Mouse (Mus musculus) lung, postnatal 25 days (tissue): Measurements from ENCODE around the gene Dcaf5.

Source experiments
- DNase-seq: peaks from one replicate; pipeline ENCODE4 v3.0.0; 2022; ENCODE audit warnings: low spot score

Dcaf5 gene

GRCm38 (mm10) chr12:80340936-80341335 lies 95.5 kb downstream of the Dcaf5 start:
- no peak for DNase-seq

DNA sequence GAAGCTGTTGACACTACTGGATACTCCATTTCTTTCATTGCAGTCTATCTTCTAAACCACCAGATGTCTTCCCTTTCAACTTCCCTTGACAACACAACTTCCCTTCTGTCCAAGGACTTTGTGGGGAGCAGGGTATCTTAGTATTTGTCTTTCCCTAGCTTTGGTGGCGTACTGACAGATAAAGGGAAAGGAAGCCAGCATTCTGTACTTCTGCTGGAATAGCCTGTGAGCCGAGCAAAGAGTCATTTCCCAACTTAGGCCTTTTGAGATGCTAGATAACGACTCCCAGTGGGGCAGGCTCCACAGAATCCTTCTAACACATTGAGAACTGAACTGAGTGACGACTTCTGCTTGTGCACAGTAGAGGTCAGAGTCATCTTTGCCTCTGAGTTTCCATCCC lies 102.2 kb downstream of the Dcaf5 start:
- DNase-seq: no peak

DNA sequence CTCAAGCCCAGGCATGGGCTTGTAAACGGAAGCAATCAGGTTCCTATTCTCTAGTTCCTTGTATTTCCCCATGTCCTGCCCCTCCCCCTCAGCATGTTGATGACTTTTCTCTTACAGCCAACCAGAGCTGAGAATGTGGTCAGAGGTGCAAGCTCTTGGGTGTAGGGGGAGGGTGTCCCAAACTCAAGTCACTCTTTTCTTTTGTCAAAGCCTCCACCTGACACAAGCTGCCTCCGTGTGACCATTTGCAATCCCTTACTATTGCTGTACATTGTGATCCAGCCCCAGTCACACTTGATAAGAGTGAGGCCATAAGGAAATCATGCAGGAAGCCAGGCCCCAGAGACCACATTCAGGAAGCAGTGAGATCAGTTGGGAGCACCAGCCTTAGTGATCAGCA lies 104.8 kb downstream of the Dcaf5 start:
- DNase-seq: peak; percentile 50

- no peak for DNase-seq
Observed at GRCm38 (mm10) chr12:80330819-80331218, 105.6 kb downstream of the Dcaf5 start.

DNA sequence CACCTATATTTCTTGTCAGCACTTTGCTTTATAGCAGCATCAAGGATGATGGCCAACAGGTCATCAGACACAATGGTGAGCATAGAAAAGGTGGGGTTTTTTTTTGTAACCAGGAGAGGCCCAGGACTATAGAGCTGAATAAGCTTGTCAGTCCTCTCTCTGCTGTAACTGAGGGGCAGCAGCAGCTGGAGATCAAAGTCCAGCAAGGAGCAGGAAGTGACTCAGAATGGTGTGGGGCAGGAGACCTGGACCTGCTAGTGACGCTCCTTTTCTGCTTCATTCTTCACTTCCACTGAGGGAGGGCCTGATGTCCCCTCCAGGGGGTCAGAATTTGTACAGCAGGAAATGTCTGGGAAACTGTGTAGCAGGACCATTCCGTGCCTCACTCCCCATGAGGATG lies 106.8 kb downstream of the Dcaf5 start:
- DNase-seq: no peak

DNA sequence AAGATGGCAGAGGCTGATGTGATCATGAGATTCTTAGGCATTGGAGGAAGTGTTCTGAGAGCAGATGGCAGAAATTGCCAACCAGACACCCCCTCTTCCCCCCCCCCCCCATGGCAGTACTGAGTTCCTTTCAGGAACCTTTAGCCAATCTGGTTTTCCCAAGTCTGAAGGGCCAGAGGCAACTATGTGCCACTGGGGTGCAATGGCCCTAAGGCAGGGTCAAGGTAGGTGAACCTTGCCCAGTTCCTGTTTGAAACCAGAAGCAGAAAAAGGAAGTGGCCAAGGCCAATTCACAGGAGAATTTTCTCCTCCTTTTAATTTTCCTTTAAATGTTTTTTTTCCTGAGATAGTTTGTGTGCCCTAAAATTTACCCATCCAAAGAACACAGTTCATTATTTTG lies 110.4 kb downstream of the Dcaf5 start:
- DNase-seq: no peak

DNA sequence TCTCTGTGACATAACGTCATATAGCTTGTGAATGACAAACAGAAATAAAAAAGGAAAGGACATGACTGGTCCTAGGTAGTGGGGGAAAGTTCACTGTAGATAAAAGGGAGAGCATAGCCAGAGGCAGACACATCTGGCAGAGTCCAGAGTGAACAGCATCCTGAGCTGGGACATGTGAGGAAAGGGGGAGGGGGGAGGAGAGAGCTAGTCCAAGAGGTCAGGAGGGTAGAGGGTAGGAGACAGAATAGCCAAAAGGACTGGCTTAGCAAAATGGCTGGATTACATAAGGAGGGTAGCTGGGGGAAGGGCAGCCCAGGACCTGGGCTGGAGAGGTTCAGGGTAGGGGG lies 111.6 kb downstream of the Dcaf5 start:
- no peak for DNase-seq

GRCm38 (mm10) chr12:80324051-80324784 lies 112.2 kb downstream of the Dcaf5 start:
- no peak for DNase-seq

- peak; percentile 29 for DNase-seq
Observed at GRCm38 (mm10) chr12:80323371-80324050, 112.9 kb downstream of the Dcaf5 start.

DNA sequence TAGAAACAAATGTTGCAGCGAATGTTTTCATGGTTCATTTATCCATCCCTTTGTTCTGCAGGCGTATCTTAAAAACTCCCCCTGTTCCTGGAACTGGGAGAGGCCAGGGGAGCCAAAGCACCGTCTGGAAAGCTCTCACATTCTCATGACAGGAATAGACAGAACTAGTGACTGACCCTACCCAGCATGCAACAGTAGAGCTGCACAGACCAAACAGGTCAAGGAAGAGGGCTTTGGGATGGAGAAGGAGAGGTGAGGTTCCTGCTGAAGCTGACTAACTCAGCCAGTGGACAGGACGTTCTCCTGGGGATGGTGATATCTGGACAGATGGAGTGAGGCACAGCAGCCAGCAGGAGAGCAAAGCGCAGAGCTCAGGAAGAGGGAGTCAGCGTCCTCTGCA lies 113.9 kb downstream of the Dcaf5 start:
- no peak for DNase-seq

DNA sequence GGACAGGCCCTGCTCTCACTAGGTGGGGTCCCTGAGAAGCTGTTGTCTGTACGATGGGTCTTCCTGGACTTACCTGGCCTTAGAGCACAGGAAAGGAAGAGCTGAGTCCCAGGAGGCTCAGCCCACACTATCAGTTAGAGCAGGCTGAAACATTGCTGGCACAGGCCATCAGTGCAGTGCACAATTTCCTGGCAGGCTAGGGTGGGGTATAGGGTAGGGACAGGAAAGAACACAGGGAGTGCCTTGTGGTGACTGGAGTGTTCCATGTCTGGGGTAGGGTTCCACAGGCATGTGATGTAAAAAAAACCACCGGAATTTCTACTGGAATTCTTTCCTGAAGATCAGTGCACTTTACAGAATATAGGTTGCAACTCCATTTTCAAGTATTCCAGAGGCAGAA lies 117.3 kb downstream of the Dcaf5 start:
- peak; percentile 77 for DNase-seq

GRCm38 (mm10) chr12:80315321-80315720 lies 121.1 kb downstream of the Dcaf5 start:
- DNase-seq: no peak

DNA sequence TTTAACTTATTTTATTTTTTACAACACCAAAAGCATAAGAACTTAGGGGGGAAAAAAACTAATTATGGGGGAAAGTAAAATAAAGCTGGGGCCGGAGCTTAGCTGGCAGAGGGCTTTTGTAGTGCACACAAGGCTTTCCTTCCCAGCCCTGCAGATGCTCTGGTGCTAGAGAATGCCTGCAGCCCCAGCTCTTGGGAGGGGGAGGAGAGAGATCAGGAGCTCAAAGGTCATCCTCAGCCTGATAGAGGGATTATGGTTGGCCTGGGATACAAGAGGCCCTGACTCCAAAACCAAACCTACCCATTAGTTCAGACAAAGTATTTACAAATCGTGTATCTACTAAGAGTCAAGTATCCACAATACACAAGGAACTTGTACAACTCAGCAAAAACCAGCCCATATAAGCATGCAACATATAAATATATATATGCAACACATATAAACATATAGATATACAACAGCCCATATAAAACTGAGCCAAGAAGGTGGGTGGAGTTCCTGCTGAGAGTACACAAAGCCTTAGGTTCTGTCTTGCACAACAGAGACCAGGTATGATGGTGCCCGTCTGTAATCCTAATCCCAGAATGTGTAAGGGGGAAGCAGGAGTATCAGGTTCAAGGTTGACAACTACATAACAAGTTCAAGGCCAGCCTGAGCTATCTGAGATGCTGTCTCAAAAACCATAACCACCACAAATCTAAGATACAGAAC lies 124.3 kb downstream of the Dcaf5 start:
- DNase-seq: no peak

DNA sequence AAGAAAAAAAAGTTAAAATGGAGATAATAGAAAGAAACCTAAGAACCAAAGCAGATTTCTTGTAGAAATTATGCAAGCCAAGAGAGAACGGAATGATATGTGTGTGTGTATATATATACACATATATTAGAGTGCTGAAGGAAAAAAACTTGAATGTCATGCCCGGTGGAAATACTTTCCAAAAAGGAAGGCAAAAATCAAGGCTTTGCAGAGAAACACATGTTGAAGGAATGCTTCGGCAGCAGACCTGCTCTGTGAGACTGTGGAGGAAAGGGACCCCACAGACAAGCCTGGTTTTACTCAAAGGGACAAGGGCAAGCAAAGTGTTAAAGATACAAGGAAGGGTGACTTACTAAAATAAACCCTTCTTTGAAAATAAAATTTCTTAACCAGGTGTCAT lies 128.8 kb downstream of the Dcaf5 start:
- DNase-seq: no peak

- DNase-seq: no peak
Observed at GRCm38 (mm10) chr12:80304518-80304917, 131.9 kb downstream of the Dcaf5 start.

- no peak for DNase-seq
Observed at GRCm38 (mm10) chr12:80300833-80301456, 135.5 kb downstream of the Dcaf5 start.

DNA sequence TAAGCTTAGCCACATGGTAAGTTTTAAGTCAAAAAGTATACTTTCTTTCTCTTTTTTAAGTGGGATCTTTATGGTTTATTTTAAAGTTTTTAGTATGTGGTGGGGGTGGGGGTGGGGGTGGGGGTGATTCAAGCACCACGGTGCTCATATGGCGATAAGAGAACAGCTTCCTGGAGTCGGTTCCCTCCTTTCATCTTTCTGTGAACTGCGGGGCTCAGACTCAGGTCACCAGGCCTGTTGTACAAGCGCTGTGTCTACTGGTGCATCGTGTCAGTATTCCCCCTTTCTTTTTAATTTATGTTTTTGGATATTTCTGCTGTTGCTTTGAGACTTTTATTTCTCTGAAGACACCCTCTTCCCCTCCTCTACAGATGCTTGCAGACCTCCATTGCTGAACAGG lies 137.7 kb downstream of the Dcaf5 start:
- no peak for DNase-seq

GRCm38 (mm10) chr12:80291895-80292435 lies 144.4 kb downstream of the Dcaf5 start:
- no peak for DNase-seq

DNA sequence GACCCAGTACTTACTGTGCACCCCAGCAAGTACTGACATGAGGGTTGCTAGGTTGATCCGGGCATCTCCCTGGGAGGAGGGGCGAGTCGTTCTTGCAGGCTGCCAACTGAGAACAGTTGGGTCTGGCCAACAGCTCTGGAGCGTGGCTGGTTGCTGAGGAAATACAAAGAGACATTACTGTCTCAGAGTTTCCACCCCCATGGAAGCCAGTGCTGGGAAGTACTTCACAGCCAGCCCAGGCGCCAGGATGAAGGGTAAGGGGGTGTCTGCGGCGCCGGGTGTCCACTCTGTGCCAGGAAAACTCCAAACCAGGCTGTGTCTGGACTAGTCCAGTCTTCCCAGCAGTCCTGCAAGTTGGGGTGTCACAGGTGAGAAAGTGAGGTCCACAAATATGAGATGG lies 145.4 kb downstream of the Dcaf5 start:
- no peak for DNase-seq

GRCm38 (mm10) chr12:80290483-80290882 lies 145.9 kb downstream of the Dcaf5 start:
- DNase-seq: no peak

- DNase-seq: no peak
Observed at GRCm38 (mm10) chr12:80289722-80290121, 146.7 kb downstream of the Dcaf5 start.

DNA sequence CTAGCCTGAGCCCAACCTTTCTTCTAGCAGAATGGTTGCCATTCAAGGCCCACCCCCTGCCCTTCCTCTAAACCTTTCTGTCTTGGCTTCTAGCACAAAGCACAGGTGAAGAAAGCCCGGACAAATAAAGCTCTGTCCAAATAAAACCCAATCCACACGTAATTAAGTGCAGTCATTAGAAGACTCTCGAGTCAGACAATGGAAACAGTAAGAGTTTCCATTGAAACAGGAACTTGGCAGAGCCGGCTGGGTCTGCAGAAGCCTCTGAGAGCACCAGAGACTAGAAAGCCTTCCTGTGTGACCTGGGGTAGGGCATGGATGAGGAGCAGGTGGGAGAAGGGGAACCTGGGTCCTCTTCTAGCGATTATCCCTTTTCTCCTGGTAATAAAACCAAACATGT lies 150.5 kb downstream of the Dcaf5 start:
- DNase-seq: no peak
